Mouse (Mus musculus) adrenal gland, adult 2 months (tissue): ENCODE results near the gene Adcyap1. TPM values are rescaled to one million over a fixed set of nuclear protein-coding genes. Genes with fewer than 3 reads are reported as not detected.

Source experiments
- DNase-seq: peaks from one replicate; pipeline ENCODE4 v3.0.0; 2021
- long read RNA-seq: library from polyadenylated mRNA; stranded (forward); transcript quantifications from one replicate; pipeline ENCODE4 v2.0.0, GENCODE M21; 2021
- polyA plus RNA-seq: library from polyadenylated mRNA; depleted of rRNA; stranded (reverse); fragments of >200 nt; gene quantifications from 2 replicates; pipeline ENCODE4 v1.2.3, GENCODE M21; 2012; rRNA removed
- total RNA-seq, 2 experiments: library from RNA; stranded (reverse); gene quantifications; 2 replicates each; pipeline ENCODE4 v1.2.3; 2021

Adcyap1 gene
- total RNA-seq = under 1 TPM in 1 of 2 experiments, not detected in 1; 0.35 TPM
- 0.04 and 0.70 TPM in 2 replicates for polyA plus RNA-seq
- long read RNA-seq = 0 reads

DNA sequence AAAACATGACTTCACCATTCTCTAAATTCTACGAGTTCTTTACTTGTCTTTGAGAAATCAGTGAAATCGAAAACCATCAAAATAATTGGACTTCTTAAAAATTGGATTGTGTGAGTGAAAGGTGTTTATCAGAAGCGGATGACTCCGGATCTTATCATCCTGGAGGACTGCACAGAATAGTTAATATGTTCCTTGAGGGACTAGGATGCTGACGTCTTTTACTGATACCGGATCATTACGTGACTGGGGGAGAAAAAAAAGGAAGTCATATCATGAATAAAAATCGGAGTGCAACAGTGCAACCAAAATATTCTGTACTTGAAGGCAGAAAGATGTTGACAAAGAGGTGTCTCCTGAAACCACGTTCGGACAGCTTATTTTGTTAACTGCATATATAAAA, at the start of gene Adcyap1:
Gene Adcyap1 (plus strand): TSS at position 301 of the 400 bp plus-strand sequence.
- no peak for DNase-seq

DNA sequence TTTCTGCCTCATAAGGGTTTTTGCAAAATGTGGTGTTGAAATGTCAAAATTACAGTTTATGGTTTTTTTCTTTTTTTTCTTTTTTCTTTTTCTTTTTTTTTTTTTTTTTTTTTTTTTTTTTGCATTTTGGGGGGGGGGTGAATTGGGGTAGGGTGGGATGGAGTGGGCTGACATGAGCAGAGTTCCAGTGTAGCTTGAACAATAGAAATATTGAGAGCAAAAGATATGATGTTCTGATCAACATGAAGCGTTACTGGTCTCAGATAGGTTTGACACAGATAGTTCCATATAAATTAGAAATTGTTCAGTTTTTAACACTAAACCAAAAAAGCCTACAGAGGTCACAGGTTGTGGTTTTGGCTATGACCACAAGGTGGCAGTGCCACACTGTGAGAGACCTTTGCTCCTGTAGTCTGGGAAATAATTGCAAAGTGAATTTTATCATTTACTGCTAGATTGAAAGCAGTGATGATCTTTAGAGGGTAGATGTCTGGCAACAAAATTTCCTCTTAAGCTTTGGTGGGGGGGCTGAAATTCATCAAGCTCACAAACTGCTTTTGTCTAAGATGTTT, 40.5 kb upstream of the Adcyap1 start:
- peak; percentile 59 for DNase-seq

DNA sequence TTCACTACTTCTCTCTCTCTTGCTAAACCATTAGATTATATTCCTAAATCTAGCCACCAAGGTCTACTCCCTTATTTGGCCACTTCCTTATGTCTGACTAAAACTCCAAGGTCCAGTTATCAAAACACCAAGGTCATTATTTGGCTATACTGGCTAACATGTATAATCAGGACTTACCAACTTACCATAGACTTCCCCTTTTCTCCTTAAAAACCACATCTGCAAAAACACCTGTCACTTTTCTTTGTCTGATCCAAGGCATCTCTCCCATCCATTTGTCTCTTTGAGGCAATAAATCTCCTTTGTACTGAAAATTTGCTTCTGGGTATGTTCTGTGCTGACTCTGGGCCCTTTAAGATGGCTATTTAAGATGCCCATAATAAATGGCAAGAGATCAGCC, 29.2 kb upstream of the Adcyap1 start:
- DNase-seq = no peak

DNA sequence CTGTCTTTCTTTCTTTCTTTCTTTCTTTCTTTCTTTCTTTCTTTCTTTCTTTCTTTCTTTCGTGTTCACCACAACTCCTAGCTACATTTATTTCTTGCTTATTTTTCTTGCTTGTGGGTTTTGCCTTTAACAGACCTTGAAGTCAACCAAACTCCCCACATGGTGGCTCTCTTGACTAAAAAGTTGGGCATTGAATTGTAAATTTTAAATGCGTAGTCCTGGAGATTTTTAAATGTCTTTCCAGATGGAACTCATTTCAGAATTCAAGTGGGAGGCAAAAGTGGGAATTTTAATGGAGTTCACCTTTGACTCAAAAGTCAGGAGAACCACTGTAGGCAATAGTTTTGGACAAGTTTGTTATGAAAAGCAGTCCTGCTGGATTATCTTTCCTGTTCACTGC, 2.0 kb upstream of the Adcyap1 start:
- no peak for DNase-seq

DNA sequence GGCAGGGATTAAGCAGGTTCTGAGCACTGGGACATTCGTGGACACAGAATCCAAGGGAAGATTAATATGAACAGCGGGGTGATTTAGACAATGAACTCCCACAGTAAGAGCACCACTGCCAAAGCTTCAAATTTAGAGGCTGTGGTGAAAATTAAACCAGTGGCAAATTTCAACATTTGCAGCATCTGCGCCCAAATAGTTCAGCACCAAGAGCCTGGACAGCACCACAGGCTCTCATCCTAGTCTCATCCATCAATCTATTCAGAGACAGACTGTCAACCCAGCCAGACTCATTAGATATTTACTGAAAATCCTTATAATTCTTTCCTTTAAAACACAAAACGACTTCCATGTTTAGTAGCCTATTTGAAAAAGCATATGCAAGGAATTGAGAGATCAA, 604 bp upstream of the Adcyap1 start:
- no peak for DNase-seq

DNA sequence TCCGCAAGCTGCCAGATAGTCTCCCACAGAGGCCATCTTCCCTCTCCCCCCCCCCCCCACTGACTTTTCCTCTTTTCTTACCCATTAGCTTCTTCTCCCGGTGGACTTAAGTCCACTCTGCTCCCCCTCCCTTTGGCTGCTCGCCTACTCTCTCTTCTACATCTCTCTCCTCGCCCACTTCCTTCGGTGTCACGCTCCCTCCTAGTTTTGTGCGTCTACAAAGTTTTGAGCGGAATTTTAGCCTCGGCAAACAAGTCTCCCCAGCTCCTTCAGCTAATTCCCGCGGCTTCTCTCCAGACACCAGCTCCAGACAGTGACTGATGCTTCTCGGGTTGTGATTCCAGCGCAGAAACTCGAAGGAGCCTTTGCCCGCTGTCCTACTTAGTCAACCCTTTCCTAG, 401 bp downstream of the Adcyap1 start:
- DNase-seq = no peak

DNA sequence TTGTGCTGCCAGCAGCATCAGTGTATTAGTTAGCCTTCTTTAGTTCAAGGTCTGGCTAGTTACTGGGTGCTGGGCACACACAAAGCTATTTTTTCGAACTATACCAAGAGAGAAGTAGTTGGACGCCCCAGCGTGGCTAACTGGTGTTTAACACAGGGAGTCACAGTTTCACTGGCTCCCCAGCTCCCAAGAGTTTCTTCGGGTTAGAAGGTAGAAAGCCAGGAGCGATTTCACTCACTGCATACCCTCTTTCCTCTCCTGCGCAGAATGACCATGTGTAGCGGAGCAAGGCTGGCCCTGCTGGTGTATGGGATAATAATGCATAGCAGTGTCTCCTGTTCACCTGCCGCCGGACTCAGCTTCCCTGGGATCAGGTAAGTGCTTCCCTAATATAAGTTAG, 930 bp downstream of the Adcyap1 start:
- no peak for DNase-seq

DNA sequence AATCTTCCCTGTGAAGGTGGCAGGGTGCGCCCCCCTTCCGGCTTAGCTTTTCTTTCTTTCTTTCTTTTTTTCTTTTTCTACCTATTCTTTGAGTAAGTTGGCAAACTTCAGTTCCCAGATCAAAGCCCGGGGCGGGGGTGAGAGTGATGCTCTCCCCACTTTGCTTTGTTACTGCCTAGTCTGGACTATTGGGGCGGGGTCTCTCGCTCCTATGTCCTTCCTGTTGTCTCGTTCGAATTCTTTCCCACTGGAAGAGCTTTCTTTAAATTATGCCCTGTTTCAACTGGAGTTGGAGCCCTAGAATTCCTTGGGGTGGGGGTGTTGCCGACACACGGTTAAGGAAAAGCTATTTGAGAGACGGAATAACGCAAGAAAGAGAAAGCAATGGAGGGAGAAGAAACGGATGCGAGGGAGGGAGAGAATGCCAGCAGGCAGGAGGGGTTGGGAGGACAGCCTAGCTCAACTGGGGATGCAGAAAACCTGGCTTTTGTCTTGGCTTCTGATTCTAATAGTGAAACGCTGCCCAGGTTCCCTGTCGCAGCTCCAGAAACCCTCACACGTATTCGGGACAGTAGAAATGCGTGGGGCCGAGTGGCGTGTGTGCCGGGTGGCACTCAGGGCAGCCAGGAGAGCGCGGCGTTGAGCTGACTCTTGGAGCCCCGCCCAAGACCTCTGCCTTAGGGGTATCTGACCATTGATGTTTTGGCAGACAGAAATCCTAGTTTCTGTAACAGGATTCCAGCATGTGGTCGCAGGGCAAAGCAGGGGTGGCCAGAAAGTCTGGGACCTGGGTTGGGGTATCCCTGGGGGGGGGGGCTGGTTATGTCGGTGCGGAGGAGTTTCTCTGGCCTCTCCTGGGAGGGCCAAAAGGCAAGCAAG, 1.8 kb downstream of the Adcyap1 start:
- no peak for DNase-seq

DNA sequence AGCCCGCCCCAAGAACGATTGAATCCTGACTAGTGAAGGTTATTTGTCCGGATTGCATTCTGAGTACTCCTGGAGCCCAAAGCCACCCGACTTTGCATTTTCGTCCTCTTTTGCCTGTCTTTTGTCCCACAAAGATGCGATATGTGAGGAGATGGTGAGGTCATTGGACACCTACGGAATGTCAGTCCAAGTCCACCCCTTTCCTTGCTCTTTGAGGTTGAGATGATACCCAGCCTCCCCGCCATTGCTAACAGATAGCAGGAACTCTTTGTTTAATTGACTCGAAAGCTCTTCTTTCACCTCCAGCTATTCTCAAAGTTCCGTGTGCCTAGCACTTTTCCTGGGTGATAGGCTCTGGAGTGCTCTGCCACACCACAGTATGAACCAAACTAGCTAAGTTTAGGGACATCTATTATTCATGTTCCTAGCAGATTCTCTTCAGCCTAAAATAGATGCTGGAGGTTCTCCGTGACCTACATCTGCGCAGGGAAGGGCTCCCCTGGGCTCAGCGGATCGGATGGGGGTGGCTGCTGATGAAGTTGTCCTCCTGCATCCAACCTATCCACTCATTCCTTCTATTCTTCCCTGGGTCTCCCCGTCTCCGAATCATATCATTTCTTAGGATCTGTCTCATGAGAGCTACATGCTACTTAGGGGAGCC, 2.6 kb downstream of the Adcyap1 start:
- DNase-seq = no peak

DNA sequence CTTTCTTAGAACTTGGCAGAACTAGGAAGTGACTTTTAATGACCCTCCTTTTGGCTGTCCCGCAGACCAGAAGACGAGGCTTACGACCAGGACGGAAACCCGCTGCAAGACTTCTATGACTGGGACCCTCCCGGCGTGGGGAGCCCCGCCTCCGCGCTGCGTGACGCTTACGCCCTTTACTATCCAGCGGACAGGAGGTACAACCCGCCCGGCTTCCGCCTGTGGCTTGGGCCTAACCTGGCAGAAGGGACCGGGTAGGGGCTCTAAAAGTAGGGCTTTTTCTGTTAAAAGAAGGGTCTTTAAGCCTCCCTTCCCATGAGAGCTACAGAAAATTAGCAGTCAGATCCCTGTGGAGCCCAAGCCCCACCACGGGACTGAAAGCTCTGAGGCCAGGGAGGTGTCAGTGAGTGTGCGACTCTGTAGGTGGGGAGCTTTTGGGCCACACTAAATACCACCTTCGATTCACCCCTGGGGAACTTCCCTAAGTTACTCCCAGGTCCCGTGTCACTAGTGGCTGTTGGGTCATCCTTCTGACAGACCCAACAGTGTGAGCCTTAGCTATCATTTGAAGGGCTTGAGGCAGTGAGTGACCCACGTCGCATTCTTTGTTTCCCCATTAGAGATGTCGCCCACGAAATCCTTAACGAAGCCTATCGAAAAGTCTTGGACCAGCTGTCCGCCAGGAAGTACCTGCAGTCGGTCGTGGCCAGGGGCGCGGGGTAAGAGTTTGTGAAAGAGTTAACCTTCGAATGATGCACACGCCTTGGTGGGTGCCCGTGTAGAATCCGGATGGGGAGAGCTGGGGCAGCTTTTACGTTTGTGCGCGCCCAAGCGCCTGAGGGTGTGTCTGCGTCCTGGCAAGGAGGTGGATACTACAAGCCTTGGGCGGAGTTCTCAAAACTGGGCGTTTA, 3.6 kb downstream of the Adcyap1 start:
- peak; percentile 12 for DNase-seq

DNA sequence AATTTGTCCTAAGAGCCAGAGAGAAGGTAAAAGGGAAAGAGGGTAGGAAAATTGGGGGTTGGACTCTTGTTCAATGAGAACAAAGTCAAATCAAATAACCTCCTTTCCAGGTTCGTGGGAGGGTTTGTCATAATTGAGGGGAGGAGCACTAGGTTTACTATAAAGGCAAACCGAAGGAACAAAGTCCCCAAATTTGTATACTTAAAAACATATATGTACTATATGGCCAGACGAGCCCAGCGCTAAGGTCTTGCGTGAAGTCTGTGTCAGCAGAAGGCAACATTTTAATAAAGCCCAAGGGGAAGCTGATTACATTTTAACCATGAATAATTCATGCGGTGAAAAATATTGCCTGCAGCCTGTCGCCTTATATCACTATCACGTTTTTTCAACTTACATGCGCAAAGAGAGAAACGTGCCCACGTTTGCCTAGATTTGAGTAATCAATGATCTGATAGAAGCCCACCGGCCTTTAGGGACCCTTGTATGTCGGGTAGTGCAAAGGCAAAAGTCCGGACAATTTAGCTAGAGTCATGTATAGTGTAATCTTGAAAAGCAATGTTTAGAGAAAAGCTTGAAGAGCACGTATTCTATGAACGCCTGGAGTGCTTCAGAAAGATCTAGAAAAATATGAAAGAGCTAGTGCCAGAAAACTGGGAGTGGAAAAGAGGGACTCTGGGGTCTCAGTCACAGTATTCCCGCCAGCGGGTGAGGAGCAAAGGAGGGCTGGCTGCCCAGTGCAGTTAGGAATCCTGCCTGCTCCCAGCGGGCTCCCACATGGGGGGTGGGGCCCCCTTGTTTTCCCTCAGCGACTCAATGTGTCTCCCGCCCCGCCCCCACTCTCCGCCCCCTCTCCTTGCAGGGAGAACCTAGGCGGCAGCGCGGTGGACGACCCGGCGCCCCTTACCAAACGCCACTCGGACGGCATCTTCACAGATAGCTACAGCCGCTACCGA, 4.5 kb downstream of the Adcyap1 start:
- no peak for DNase-seq

DNA sequence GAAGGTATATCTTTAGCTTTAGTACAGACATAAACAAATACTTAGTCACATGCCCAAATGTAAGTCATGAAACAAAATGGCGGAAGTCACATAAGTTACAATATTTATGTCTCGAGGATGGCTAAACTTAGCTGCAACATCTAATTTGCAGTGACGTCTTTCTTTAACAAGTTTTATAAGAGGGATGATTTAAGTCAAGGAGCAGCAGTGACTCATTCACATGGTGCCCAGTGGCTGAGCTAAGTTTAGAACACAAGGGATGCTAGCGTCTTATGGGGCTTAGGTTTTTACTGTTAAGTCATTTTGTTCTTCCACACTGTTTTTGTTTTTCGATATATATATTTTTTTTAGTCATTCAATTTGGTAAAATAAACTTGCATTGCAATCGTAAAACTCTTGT, 19.0 kb downstream of the Adcyap1 start:
- DNase-seq = no peak

DNA sequence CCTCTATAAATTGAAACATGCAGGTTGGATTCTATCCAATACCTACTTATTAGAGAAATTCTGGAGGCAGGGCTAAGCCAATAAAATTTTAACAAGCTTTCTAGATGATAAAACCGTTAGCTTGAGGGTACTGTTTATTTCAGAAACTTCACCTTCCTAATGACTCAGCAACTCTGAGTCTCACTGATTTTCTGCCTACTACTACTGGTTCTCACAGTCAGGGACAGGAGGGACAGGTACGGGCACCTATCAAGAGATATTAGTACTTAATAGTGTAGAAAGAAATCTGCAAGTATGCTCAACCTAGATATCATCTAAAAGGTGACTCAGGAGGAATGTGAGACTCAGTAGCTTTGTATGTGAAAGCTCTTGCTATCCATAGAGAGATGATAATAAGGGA, 19.8 kb downstream of the Adcyap1 start:
- DNase-seq = no peak

DNA sequence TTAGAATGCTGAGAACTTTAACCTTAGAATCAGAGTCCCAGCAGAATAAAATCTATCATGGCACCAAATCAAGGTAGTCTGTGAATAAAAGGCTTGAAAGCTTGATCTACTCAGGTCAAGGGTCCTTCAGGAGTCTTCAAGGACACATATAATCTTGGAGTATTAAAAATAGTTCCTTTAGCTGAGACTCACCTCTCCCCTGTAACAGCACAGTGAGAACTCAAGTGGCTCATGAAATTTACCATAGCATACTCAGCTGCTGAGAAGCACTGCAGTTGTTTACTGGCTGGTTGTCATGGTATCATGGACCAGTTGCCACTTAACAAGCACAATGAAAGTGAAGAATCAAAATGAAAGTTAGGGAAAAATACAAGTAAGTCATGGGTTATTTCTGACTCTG, 38.5 kb downstream of the Adcyap1 start:
- DNase-seq = no peak
